Mouse (Mus musculus) ovary, postnatal 36 days (tissue): ENCODE results near the gene Adamtsl4.
"Not testable (repeated sequence)": the region's sequence is repeated elsewhere in the genome, so short reads cannot be mapped to it uniquely, and the experiment has no call there.

Source experiments
- DNase-seq: peaks from one replicate; pipeline ENCODE4 v3.0.0; 2022; ENCODE audit warnings: low spot score, mixed read lengths

Gene Adamtsl4

DNA sequence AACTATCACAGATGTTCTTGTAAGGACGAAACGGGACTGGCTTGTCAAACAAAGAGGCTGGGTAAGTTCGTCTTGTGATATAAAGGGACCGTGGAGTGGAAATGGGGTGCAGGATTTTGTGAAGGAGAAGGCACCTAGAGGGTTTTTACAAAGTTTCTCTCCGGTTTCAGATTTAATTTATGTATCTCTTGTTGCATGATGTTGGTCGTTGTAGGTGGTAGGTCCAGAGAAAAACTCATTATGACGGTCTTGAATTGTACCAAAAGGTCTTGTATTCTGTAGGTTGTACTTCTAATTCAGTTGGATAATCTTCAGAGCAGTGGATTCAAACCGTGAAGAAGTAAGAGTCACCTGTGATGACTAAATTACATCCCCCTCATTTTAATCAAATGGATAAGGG lies 27.8 kb downstream of the Adamtsl4 start:
- no peak for DNase-seq

DNA sequence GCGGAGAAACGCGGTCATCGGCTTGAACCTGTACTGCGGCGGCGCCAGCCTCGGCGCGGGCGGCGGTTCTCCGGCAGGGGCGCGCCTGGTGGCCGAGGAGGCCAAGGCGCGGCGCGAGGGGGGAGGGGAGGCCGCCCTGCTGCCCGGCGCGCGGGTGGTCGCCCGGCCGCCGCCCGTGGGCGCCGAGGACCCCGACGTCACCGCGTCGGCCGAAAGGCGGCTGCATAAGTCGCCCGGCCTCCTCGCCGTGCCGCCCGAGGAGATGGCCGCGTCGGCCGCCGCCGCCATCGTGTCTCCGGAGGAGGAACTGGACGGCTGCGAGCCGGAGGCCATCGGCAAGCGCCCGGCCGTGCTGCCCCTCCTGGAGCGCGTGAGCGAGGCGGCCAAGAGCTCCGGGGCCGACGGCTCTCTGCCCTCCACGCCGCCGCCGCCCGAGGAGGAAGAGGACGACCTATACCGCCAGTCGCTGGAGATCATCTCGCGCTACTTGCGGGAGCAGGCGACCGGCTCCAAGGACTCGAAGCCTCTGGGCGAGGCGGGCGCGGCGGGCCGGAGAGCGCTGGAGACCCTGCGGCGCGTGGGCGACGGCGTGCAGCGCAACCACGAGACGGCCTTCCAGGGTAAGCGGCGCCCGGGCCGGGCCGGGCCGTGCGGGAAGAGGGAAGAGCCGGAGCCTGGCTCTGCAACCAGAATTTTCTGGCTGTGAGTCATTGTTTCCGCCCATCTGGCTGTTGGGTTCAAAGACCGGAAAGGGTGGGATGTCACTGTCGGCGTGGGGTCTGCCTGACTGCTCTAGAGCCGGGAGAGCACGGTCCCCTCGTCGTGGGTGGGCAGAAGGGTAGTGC lies 28.6 kb downstream of the Adamtsl4 start:
- DNase-seq: peak; percentile 67

DNA sequence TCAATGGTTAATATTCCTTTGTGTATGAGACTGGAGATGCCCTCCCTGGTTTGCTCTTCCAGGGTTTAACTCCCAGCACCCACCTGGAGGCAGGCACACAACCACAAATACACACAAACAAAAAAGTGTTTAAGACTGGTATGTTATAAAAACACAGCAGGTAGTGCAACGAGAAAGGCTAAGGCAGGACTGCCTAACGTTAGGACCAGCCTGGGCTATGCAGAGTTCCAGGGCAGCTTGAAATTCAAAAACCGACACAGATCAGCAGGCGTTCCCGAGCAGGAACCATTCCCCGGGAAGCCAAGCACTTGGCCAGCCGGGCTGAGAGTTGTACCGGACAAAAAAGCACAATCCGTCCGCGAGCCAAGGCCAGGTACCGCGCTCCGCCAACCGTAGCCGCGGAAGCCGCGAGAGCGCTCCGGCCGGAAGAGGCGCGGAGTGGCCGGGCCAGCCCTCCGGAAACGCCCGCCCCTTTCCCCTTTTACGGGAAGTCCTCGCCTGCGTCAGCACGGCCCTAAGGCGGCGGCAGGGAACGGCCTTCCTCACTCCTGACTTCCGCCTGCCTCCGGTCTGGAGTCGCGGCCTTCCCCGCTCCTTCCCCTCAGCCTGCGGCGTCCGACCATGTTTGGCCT lies 29.4 kb downstream of the Adamtsl4 start, which contains the start of gene Mcl1:
TSS of gene Mcl1 (plus strand) at position 553 of the 632 bp plus-strand sequence.
- DNase-seq: peak; percentile 96

DNA sequence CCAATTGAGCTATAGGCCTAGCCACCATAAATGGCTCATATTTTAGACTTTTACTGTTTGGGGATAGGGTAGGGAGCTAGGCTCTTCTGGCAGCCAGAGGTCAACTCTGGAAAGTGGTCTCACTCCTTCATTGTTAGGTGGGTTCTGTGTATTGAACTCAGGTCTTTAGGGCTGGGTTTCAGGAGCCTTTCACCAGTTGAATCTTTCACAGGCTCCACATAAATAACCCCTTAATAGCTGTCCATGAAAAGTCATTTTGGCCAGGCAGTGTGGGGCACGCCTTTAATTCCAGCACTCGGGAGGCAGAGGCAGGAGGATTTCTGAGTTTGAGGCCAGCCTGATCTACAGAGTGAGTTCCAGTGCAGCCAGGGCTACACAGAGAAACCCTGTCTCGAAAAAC lies 30.0 kb downstream of the Adamtsl4 start:
- DNase-seq: no peak

DNA sequence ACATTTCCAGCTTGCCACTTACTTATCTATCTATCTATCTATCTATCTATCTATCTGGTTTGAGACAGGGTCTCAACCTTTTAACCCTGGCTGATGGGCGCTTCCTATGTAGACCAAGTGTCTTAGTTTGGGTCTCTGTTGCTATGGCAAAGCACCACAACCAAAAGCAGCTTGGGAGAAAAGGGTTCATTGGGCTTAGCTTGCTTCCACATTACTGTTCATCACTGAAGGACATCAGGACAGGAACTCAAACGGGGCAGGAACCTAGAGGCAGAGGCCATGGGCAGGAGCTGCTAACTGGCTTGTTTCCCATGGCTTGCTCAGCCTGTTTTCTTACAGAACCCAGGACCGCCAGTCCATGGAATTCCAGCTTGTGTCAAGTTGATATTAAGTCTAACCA lies 30.6 kb downstream of the Adamtsl4 start:
- DNase-seq: no peak

DNA sequence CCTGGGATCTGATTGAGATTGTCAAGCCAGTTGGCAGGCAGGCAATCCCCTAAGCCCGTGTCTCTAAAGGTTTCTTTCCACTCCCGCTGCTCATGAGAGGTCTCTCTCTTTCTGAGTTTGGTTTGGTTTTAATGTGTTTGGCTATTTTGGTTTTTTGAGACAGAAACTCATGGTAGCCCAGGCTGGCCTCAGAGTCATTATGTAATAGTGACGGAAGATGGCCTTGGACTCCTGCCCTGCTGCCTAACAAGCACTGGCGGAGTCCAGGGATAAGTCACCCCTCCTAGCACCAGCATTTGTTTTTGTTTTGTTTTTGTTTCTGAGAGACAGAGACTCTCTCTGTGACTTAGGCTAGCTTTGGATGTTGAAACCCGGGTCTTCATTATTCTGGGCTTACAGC lies 32.3 kb downstream of the Adamtsl4 start:
- DNase-seq: no peak

DNA sequence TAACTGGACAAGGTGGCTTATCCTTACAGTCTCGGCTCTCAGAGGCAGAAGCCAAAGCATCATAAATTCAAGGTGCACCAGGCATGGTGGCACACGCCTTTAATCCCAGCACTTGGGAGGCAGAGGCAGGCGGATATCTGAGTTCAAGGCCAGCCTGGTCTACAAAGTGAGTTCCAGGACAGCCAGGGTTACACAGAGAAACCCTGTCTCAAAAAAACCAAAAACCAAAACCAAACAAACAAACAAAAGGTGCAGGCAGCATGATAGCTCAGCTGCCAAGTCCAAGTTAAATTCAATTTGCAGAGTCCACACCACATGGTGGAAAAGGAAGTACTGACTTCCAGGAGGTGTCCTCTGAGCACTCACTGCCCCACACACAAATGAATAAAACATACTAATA lies 33.3 kb downstream of the Adamtsl4 start:
- DNase-seq: not testable (repeated sequence)

DNA sequence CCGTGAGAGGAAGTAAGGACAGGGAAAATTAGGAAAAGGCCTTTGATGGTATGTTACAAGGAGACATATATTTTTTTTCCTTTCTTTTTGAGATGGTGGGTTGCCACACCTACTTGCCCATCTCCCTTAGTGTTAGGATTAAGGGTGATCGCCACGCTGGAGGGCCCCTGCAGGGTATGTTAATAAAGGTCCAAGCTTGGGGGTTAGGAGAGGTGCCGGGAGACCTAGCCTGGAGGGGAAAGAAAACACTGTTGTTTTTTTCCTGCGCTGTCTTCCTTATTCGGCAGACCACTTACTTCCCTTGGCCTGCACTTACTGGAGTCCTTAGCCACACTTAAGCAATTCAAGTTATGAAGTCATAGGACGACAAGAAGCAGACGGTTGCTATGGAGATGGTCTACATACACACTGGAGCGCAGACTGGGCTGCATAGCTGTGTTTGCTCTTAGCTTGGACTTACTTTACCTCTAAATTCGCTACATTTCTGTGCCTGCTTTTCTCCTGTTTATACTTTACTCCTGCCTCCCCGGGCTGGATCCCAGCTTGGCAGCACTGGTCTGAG lies 34.2 kb downstream of the Adamtsl4 start:
- DNase-seq: no peak

DNA sequence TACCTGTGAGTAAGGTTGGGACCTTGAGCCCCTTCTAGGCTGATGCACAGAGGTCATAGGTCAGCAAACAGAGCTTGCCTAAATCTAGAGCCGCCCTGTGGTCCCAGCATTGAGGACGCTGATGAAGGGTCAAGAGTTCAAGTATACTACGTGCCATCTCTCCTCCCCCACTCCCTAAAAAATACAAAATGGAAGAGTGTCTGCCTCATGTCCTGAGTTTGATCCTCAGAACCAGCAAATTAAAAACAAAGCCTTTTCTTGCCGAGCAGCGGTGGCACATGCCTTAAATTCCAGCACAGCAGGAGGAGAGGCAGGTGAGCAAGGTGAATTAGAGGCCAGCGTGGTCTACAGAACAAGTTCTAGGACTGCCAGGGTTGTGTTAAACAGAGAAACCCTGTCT lies 34.8 kb downstream of the Adamtsl4 start:
- DNase-seq: no peak

DNA sequence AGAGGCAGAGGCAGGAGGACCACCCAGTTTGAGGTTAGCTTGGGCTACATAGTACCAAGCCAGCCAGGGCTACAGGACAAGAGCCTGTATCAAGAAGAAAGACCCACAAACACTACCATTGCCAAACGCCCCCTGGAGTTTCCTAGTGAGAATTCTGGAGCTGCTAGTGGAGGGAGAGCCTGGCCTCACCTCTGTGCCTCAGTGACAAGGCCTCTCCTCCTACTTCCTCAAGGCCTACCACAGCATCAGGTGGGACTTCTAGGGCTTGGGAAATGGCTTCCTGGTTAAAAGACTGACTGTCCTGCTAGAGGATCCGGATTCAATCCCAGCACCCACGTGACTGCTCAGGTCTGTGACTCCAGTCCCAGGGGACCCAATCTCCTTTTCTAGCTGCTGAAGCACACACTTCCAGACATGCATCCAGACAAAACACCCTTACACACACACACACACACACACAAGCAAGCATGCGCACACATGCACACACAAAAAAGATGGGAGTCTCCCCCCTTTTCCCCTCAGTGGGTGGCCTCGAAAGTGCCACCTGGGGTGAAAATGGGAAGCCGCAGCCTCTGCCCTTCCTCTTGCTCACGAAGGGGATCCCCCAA lies 35.4 kb downstream of the Adamtsl4 start:
- no peak for DNase-seq

DNA sequence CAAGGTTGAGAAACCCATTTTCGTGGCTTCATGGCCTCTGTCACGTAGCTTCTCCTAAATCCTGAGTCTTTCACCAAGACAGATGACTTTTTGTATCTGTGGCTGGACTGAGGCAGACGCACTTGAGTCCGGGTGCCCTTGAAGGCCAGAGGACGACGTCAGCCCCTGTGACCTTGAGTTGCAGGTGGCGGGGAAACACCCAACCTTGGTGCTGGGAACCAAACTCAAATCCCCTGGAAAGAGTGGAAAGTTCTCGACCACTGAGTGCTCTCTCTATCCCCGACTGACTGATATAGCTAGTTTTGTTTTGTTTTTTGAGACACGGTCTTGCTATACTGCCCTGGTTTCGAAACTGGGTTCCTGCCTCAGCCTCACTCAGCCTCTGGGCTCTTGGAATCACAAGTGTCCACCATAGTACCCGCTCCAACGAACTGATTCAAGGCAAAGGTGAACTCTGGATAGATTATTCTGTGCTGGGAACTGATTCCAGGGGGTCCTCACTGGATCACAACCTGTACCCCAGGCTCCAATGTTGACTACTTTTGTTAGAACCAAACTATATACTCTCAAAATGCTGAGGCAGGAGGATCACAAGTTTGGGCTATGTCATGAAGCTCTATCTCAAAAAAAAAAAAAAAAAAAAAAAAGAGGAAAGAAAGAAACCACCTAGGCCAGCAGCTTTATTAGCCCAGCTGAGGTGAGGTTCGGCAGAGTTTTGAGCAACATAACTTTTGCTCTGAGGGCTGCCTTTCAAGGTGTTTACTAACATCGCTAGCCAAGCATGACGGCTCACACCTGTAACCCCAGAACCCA lies 36.1 kb downstream of the Adamtsl4 start:
- no peak for DNase-seq

DNA sequence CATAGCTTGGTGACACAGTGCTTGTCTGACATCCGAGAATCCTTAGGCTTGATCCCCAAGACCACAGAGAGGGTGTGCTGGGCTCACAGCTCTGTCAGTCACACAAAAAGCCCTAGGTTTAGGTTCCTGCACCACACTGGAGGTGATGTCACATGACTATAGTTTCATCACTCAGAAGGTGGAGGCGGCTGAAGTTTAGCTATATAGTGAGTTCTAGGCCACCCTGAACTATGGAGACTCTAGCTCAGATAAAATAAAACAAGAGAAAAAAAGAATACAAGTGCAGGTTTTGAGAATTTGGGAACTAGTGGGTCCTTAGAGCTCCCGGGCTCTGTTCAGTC lies 36.7 kb downstream of the Adamtsl4 start:
- no peak for DNase-seq

DNA sequence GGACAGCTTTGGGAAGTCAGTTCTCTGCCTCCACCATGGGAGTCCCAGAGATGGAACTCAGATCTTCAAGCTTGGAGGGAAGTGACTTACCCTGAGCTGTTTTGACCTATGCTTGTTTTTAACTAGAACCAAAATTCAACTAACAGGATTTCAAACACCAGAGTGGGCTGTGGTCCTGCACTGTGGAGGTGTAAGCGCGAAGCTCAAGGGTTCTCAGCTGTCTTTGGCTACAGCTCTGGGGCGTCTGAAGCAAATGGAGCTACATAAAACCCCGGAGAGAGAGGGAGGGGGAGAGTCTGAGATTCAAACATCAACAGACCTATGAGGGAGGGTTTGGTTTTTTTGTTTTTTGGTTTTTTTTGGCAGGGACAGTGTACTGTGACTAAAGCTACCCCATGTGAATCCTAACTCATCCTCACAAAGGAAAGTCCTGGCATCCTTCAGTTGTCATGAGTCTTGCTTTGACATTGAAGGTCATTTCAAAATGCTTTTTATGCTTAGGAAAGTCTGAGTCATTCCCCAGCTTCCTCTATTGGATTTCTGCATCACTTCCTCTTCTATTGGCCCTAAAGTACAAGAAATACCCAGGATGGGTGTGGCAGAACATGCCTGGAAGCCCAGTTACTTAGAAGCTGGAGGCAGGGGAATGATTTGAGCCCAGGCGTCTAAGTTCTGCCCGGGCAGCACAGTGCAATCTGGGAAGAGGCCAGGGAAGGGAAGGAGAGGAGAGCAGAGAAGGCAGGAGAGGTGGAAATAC lies 37.3 kb downstream of the Adamtsl4 start:
- DNase-seq: no peak

DNA sequence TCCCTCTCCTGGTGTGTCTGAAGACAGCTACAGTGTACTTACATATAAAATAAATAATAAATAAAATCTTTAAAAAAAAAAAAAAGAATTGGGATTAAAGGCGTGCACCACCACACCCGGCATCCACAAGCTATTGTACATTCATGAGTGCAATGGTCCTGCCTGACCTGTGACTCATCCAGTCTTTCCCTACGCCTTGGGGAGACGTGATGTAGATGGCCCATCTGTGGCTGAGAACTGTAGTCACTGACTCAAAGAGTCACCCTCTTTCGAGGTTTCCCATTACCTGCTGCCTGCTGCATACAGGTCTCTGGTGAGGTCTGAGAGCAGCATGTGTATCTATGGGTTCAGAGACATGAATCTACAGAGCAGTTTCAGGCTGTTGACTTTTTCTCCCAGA lies 39.7 kb downstream of the Adamtsl4 start:
- DNase-seq: no peak

DNA sequence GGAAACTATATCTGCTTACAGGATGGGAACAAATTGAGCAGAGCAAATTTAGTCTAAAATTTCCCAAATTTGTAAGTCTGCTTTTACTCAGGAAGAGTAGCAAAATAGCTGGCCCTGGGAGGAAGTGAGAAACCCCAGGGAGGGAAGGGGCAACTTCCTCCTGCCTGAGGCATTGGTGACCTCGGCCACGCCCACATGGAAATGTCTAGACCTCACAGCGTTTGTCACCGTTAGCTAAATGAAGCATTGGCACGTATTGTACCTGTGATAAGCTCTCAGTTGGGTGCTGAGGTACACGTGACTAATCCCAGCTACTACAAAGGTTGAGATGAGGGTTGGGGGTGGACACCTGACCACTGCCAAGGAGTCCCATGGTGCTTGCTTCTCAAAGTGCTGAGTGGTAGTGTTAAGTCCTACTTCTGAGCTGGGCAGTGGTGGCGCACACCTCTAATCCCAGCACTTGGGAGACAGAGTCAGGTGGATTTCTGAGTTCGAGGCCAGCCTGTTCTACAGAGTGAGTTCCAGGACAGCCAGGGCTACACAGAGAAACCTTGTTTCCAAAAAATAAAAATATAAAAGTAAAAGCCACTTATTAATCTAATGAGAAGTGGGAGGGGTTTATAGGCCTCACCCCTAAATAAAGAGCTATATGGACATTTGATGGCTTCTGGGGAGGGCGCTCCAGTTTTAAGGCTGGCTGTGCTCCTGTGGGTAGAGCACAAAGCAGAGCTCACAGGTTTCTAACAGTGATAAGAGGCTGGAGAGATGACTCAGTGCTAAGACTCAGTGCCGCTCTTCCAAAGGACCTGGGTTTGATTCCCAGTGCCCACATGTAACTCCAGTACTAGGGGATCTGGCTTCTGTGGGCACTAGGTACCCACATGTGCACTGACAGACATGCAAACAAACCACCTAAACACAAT lies 42.1 kb downstream of the Adamtsl4 start:
- no peak for DNase-seq

DNA sequence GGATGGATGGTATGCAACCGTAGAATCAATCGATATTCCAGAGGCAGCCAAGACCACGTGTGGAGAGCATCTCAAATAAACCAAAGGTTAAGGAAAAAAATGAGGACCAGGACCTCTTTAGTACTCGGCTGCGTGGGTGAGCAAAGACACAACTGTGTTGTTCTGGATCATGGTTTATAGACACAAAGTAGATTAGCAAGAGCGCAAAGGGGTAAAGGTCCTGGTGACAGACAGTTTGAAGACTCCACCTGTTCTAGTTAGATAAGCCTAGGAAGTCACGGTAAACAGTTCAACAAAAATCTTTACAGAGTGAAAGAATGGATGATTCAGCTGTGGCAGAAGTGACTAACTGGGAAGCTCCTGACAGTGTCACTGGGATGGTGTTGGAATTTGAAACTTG lies 44.6 kb downstream of the Adamtsl4 start:
- no peak for DNase-seq

DNA sequence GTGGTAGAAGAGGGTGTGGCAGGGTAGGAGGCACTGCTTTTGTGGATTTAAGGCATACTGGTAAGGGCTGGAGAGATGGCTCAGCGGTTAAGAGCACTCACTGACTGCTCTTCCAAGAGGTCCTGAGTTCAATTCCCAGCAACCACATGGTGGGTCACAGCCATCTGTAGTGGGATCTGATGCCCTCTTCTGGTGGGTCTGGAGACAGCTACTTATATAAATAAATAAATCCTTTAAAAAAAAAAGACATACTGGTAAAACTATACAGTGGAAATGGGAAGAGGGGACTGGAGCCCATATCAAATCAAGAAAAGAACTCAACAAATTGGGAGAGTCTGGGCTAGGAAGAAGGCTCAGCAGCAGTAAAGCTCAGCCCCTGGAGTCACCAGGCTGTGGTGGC lies 48.0 kb downstream of the Adamtsl4 start:
- DNase-seq: no peak

DNA sequence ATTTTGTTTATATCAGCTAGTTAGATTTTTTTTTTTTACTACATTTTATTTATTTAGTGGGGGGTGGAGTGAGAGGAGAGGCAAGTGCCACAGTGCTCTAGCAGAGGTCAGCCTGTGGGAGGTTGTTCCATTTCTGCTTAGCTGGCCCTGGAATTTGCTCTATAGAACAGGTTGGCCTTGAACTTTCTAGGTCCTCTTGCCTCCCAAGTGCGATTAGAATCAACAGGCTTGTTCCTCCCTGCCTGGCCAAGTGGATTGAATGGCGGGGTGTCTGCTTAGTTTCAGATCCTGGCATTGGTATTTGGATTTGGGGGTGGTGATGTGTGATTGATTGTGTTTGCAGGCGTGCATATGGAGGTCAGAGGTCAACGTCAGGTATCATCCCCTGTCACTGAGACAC lies 51.6 kb downstream of the Adamtsl4 start:
- no peak for DNase-seq

DNA sequence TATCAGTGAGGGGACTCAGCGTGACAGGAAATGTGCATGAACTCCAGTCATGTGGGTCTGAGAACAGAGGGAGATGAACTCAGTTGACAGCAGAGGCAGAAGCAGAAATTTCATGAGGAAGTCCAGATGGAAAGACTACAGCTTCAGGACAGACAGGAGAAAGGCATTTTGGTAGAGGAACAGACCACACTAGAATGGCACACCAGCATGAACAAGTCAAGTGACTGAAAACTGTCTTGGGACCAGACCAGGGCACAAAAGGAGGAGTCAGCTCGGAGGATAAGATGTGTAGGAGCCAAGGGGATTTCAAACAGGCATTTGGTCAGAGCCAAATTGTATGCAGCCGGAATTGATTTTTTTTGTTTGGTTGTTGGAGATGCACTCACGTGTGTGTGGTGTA lies 52.1 kb downstream of the Adamtsl4 start:
- DNase-seq: no peak
